Mouse (Mus musculus) CH12.LX (cell line): ENCODE data around the gene Fam133b. TPM values are rescaled to one million over a fixed set of nuclear protein-coding genes. Genes with fewer than 3 reads are reported as not detected.

Experiments
- DNase-seq: peaks from one replicate; pipeline ENCODE4 v3.0.0-alpha.2; 2013; ENCODE audit errors: extremely low read depth
- H3K27ac ChIP-seq: 2 replicates; pipeline ENCODE4 v1.5.1; 2012; ENCODE audit warnings: low read depth, mild to moderate bottlenecking, control low read depth, moderate library complexity; ENCODE audit not compliant: insufficient read depth
- H3K27me3 ChIP-seq: replicated peaks from 2 replicates; pipeline ENCODE3; 2012; ENCODE audit warnings: inconsistent platforms
- H3K36me3 ChIP-seq, 2 experiments: replicated peaks in 1 of 2; 2 replicates each; pipeline versions ENCODE3 to v1.6.1; 2012; ENCODE audit warnings: inconsistent platforms in 1 of 2, low read length in 1 of 2, mild to moderate bottlenecking in 1 of 2, mixed read lengths in 1 of 2, moderate library complexity in 1 of 2; ENCODE audit not compliant: control insufficient read depth in 1 of 2, insufficient read depth in 1 of 2
- H3K4me1 ChIP-seq, 2 experiments: 2 replicates each; pipeline ENCODE4 v1.6.1; 2012; ENCODE audit warnings: inconsistent platforms in 1 of 2, moderate library complexity in 1 of 2; ENCODE audit not compliant: insufficient read depth in 2 of 2, control insufficient read depth in 1 of 2
- H3K4me2 ChIP-seq: 2 replicates; pipeline ENCODE4 v1.6.1; 2012; ENCODE audit warnings: low read depth, mild to moderate bottlenecking, control low read depth; ENCODE audit not compliant: poor library complexity, insufficient read depth, severe bottlenecking
- H3K4me3 ChIP-seq, 3 experiments: fragments of 150-350 bp in 1 of 3; sonication (generic) in 1 of 3; replicated peaks in 1 of 3; 2 replicates each; pipeline versions ENCODE3 to v1.5.1; 2011 to 2012; ENCODE audit warnings: low read depth in 2 of 3, low read length in 2 of 3, mild to moderate bottlenecking in 2 of 3, moderate library complexity in 2 of 3, control low read depth in 1 of 3, improper control_type of control experiment in 1 of 3, inconsistent platforms in 1 of 3, mixed read lengths in 1 of 3; ENCODE audit not compliant: poor library complexity in 1 of 3
- H3K79me2 ChIP-seq: replicated peaks from 2 replicates; pipeline ENCODE4 v1.6.1; 2012; ENCODE audit warnings: mild to moderate bottlenecking, moderate library complexity; ENCODE audit not compliant: control insufficient read depth, poor library complexity, insufficient read depth, severe bottlenecking; ENCODE audit errors: extremely low read depth
- H3K9ac ChIP-seq: 2 replicates; pipeline ENCODE4 v1.6.1; 2012; ENCODE audit warnings: low read depth, mild to moderate bottlenecking, control low read depth, moderate library complexity; ENCODE audit not compliant: insufficient read depth
- H3K9me3 ChIP-seq: replicated peaks from 2 replicates; pipeline ENCODE3; 2012; ENCODE audit warnings: low read length, inconsistent platforms, mixed read lengths
- BHLHE40 ChIP-seq: IDR thresholded peaks from 2 replicates; pipeline ENCODE4 v1.6.1; 2011; ENCODE audit warnings: mild to moderate bottlenecking, low read depth, low read length, improper control_type of control experiment
- CHD2 ChIP-seq: IDR thresholded peaks from 2 replicates; pipeline ENCODE4 v1.6.1; 2011; ENCODE audit warnings: low read length, improper control_type of control experiment
- CTCF ChIP-seq, 2 experiments: IDR thresholded peaks in 1 of 2; conservative IDR thresholded peaks in 1 of 2; 2 replicates each; pipeline ENCODE4 v1.5.1; 2011 to 2012; ENCODE audit warnings: low read depth in 2 of 2, low read length in 2 of 2, improper control_type of control experiment in 1 of 2, inconsistent platforms in 1 of 2, mild to moderate bottlenecking in 1 of 2, moderate library complexity in 1 of 2
- E2F4 ChIP-seq: IDR thresholded peaks from 2 replicates; pipeline ENCODE4 v1.6.1; 2011; ENCODE audit warnings: low read depth, low read length, improper control_type of control experiment; ENCODE audit not compliant: insufficient replicate concordance
- ELF1 ChIP-seq: IDR thresholded peaks from 2 replicates; pipeline ENCODE4 v1.6.1; 2014; ENCODE audit warnings: low read depth, mild to moderate bottlenecking, inconsistent platforms, low read length, improper control_type of control experiment
- EP300 ChIP-seq: IDR thresholded peaks from 2 replicates; pipeline ENCODE4 v1.6.1; 2011; ENCODE audit warnings: low read length, improper control_type of control experiment
- ETS1 ChIP-seq: conservative IDR thresholded peaks from 2 replicates; pipeline ENCODE4 v1.6.1; 2012; ENCODE audit warnings: low read depth, mild to moderate bottlenecking, inconsistent platforms, low read length, improper control_type of control experiment, moderate library complexity
- GABPA ChIP-seq: IDR thresholded peaks from 2 replicates; pipeline ENCODE4 v1.6.1; 2012; ENCODE audit warnings: low read depth, low read length, improper control_type of control experiment, inconsistent platforms; ENCODE audit not compliant: insufficient replicate concordance
- HCFC1 ChIP-seq: IDR thresholded peaks from 2 replicates; pipeline ENCODE4 v1.6.1; 2012; ENCODE audit warnings: low read depth, mild to moderate bottlenecking, inconsistent platforms, low read length, improper control_type of control experiment
- IRF4 ChIP-seq: IDR thresholded peaks from 2 replicates; pipeline ENCODE4 v1.6.1; 2014; ENCODE audit warnings: low read depth, mild to moderate bottlenecking, inconsistent platforms, low read length, improper control_type of control experiment
- JUN ChIP-seq: IDR thresholded peaks from 2 replicates; pipeline ENCODE4 v1.6.1; 2011; ENCODE audit warnings: low read depth, mild to moderate bottlenecking, low read length, improper control_type of control experiment, moderate library complexity; ENCODE audit not compliant: insufficient read depth
- JUND ChIP-seq: conservative IDR thresholded peaks from 2 replicates; pipeline ENCODE4 v1.6.1; 2011; ENCODE audit warnings: low read depth, low read length, improper control_type of control experiment
- KAT2A ChIP-seq: IDR thresholded peaks from 2 replicates; pipeline ENCODE4 v1.6.1; 2012; ENCODE audit warnings: low read length, improper control_type of control experiment, inconsistent platforms; ENCODE audit not compliant: insufficient replicate concordance
- MAFK ChIP-seq: IDR thresholded peaks from 2 replicates; pipeline ENCODE4 v1.6.1; 2011; ENCODE audit warnings: low read length, improper control_type of control experiment; ENCODE audit not compliant: insufficient replicate concordance
- MXI1 ChIP-seq: IDR thresholded peaks from 2 replicates; pipeline ENCODE4 v1.6.1; 2011; ENCODE audit warnings: mild to moderate bottlenecking, low read depth, low read length, improper control_type of control experiment
- MYC ChIP-seq: IDR thresholded peaks from 2 replicates; pipeline ENCODE4 v1.6.1; 2011; ENCODE audit warnings: low read depth, mild to moderate bottlenecking, improper control_type of control experiment, low read length
- NELFE ChIP-seq: IDR thresholded peaks from 2 replicates; pipeline ENCODE4 v1.6.1; 2011; ENCODE audit warnings: low read depth, low read length, improper control_type of control experiment
- NRF1 ChIP-seq: IDR thresholded peaks from 2 replicates; pipeline ENCODE4 v1.6.1; 2014; ENCODE audit warnings: low read depth, mild to moderate bottlenecking, inconsistent platforms, low read length, improper control_type of control experiment, moderate library complexity
- PAX5 ChIP-seq: IDR thresholded peaks from 2 replicates; pipeline ENCODE4 v1.6.1; 2012; ENCODE audit warnings: low read length, inconsistent platforms, mixed read lengths
- POLR2A ChIP-seq: IDR thresholded peaks from 2 replicates; pipeline ENCODE4 v1.6.1; 2011; ENCODE audit warnings: low read depth, mild to moderate bottlenecking, improper control_type of control experiment, low read length
- POLR2AphosphoS2 ChIP-seq: IDR thresholded peaks from 2 replicates; pipeline ENCODE4 v1.6.1; 2011; ENCODE audit warnings: low read depth, low read length, improper control_type of control experiment
- RAD21 ChIP-seq: IDR thresholded peaks from 2 replicates; pipeline ENCODE4 v1.6.1; 2011; ENCODE audit warnings: low read depth, mild to moderate bottlenecking, low read length, improper control_type of control experiment, moderate library complexity
- RCOR1 ChIP-seq: conservative IDR thresholded peaks from 2 replicates; pipeline ENCODE4 v1.6.1; 2012; ENCODE audit warnings: low read depth, mild to moderate bottlenecking, inconsistent platforms, low read length, improper control_type of control experiment
- SIN3A ChIP-seq: IDR thresholded peaks from 2 replicates; pipeline ENCODE4 v1.6.1; 2012; ENCODE audit warnings: low read length, improper control_type of control experiment, inconsistent platforms
- TBP ChIP-seq: conservative IDR thresholded peaks from 2 replicates; pipeline ENCODE4 v1.6.1; 2011; ENCODE audit warnings: low read depth, low read length, improper control_type of control experiment
- UBTF ChIP-seq: IDR thresholded peaks from 2 replicates; pipeline ENCODE4 v1.6.1; 2012; ENCODE audit warnings: low read depth, mild to moderate bottlenecking, inconsistent platforms, low read length, improper control_type of control experiment, moderate library complexity
- USF1 ChIP-seq: IDR thresholded peaks from 2 replicates; pipeline ENCODE4 v1.6.1; 2014; ENCODE audit warnings: low read depth, mild to moderate bottlenecking, inconsistent platforms, low read length, improper control_type of control experiment
- USF2 ChIP-seq: conservative IDR thresholded peaks from 2 replicates; pipeline ENCODE4 v1.6.1; 2011; ENCODE audit warnings: low read depth, low read length, improper control_type of control experiment
- ZC3H11A ChIP-seq: IDR thresholded peaks from 2 replicates; pipeline ENCODE4 v1.6.1; 2012; ENCODE audit warnings: low read depth, mild to moderate bottlenecking, inconsistent platforms, low read length, improper control_type of control experiment
- ZKSCAN1 ChIP-seq: IDR thresholded peaks from 2 replicates; pipeline ENCODE4 v1.6.1; 2012; ENCODE audit warnings: low read depth, inconsistent platforms, low read length, improper control_type of control experiment, borderline replicate concordance
- ZMIZ1 ChIP-seq: IDR thresholded peaks from 2 replicates; pipeline ENCODE4 v1.6.1; 2012; ENCODE audit warnings: low read depth, mild to moderate bottlenecking, inconsistent platforms, low read length, improper control_type of control experiment
- dilution Hi-C: fragments of 300-500 bp; cut with MboI; formaldehyde crosslinking; loops from 2 replicates; pipeline ENCODE4 v1.14.3; 2020; ENCODE audit warnings: low sequenced_read_pairs; ENCODE audit not compliant: extremely low pct_unique_long_range_greater_than_20kb, extremely low pct_ligation_motif_present
- in situ Hi-C: fragments of 300-500 bp; cut with MboI; formaldehyde crosslinking; loops from 3 replicates; pipeline ENCODE4 v1.14.3; 2019; ENCODE audit warnings: low sequenced_read_pairs, low pct_ligation_motif_present, low pct_unique_long_range_greater_than_20kb, mixed read lengths
- polyA plus RNA-seq: library from polyadenylated mRNA; unstranded; fragments of >175 nt; gene quantifications from 2 replicates; pipeline ENCODE4 v1.2.1, GENCODE M21; 2012; ENCODE audit warnings: low read depth; ENCODE audit not compliant: insufficient read length
- total RNA-seq, 2 experiments: library from RNA; depleted of rRNA; stranded (reverse); fragments of 300-350 nt in 1 of 2; fragments of >200 nt in 1 of 2; gene quantifications; 2 replicates each; pipeline ENCODE4 v1.2.3; 2012 to 2014

Fam133b gene
- total and polyA plus RNA-seq, 3 experiments, result 23.2 to 66.1 (median 55.9) TPM

DNA sequence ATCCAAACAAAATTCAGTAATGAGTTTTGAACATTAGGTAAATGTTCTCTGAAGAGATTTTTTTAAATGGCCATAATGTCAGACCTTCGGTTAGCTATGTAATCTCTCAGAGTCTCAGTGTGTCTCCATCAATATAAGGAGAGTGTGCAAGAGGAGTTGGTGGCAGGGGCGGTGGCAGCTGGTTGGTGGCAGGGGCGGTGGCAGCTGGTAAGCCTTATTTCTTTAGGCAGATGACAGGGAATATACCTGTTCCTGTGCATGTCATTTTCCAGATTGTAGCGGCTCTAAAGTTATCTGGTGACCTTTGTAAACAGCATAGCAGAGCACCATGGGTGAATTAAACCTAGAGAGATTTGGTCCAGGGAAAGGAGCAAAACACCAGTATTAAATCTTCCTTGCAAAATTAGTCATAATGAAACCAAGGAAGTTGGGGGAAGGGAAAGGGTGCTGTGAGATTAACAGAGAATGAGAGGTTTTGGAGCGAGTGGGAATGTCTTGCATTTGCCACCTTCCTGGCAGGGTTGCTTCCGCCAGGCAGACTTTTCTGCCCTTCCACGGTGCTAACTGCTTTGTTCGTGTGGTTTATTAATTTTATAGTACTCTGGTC, 42.6 kb upstream of the Fam133b start:
- Histone ChIP-seq H3K4me1 (peaks cover 45 to 97% of the 10 kb centered on the region in 2 experiments), H3K4me2 (peak overlapping the region; percentile 85), H3K27me3 (no peaks in the 10 kb centered on the region), H3K27ac (peak overlapping the region; percentile 99), H3K9me3 (no peaks in the 10 kb centered on the region), H3K36me3 (peaks cover 4 to 29% of the 10 kb centered on the region in 2 experiments), H3K4me3 (no peak overlapping the region), H3K9ac (peak overlapping the region; percentile 90), H3K79me2 (peaks cover 82% of the 10 kb centered on the region)
- TF ChIP-seq BHLHE40, result no peak
- no peak for TF ChIP-seq CTCF (conservative IDR thresholded peaks at IDR 0.05 in 1 of 2, IDR thresholded peaks at IDR 0.05 in 1 of 2; ENCODE audit: low read depth in 2 of 2, low read length in 2 of 2)
- no peak for TF ChIP-seq UBTF
- no peak for TF ChIP-seq ELF1
- peak; percentile 91 for TF ChIP-seq JUND
- no peak for TF ChIP-seq ZMIZ1
- 0 out of 2 replicates have a peak, but pooled peaks have one; percentile 31 for TF ChIP-seq SIN3A
- TF ChIP-seq CHD2, result peak; percentile 17; the same call in 1 of the 2 replicates
- peak; percentile 85 for TF ChIP-seq IRF4
- no peak for TF ChIP-seq USF2
- peak; percentile 58 for TF ChIP-seq JUN
- TF ChIP-seq ETS1, result no peak
- TF ChIP-seq MXI1, result no peak
- TF ChIP-seq MAFK, result no peak
- TF ChIP-seq E2F4, result no peak
- no peak for DNase-seq
- dilution Hi-C loops (no loop called here), in situ Hi-C loops (no loop called here)

- in situ Hi-C loops, result no loop called here
- DNase-seq, result peak; percentile 92
- Histone ChIP-seq H3K27ac (peak overlapping the region; percentile 99), H3K79me2 (peaks cover 77% of the 10 kb centered on the region), H3K4me3 (no peak overlapping the region), H3K4me1 (peaks cover 42 to 97% of the 10 kb centered on the region in 2 experiments), H3K9me3 (no peaks in the 10 kb centered on the region), H3K4me2 (peak overlapping the region; percentile 85), H3K36me3 (peaks cover 4 to 30% of the 10 kb centered on the region in 2 experiments), H3K27me3 (no peaks in the 10 kb centered on the region), H3K9ac (peak overlapping the region; percentile 90)
- dilution Hi-C loops, result no loop called here
- TF ChIP-seq HCFC1, result peak; percentile 29; the same call in 1 of the 2 replicates
- no peak for TF ChIP-seq NRF1
- peak; percentile 66 for TF ChIP-seq BHLHE40
- TF ChIP-seq E2F4, result no peak
- TF ChIP-seq RCOR1, result peak; percentile 78
- 0 out of 2 replicates have a peak, but pooled peaks have one; percentile 51 for TF ChIP-seq KAT2A
- no peak for TF ChIP-seq POLR2AphosphoS2
- TF ChIP-seq ETS1, result peak; percentile 97
- TF ChIP-seq POLR2A, result 0 out of 2 replicates have a peak, but pooled peaks have one; percentile 24
- TF ChIP-seq TBP, result peak; percentile 59; the same call in 1 of the 2 replicates
- TF ChIP-seq EP300, result peak; percentile 89
- TF ChIP-seq USF1, result no peak
- no peak for TF ChIP-seq PAX5
- peak; percentile 76 for TF ChIP-seq ZKSCAN1
- peak; percentile 77 for TF ChIP-seq MYC
- no peak for TF ChIP-seq GABPA
- TF ChIP-seq RAD21, result no peak; the same call in none of the 2 replicates
- TF ChIP-seq ELF1, result peak; percentile 78
- no peak for TF ChIP-seq ZC3H11A
- 0 out of 2 replicates have a peak, but pooled peaks have one; percentile 60 for TF ChIP-seq MAFK
- no peak for TF ChIP-seq UBTF
- no peak for TF ChIP-seq MXI1
- TF ChIP-seq NELFE, result 0 out of 2 replicates have a peak, but pooled peaks have one; percentile 30
These were observed 42.0 kb upstream of the Fam133b start for GRCm38 (mm10) chr5:3501564-3502001.
